19 mouse cellular contexts compared by ENCODE assay signal in the genomic region with DNA sequence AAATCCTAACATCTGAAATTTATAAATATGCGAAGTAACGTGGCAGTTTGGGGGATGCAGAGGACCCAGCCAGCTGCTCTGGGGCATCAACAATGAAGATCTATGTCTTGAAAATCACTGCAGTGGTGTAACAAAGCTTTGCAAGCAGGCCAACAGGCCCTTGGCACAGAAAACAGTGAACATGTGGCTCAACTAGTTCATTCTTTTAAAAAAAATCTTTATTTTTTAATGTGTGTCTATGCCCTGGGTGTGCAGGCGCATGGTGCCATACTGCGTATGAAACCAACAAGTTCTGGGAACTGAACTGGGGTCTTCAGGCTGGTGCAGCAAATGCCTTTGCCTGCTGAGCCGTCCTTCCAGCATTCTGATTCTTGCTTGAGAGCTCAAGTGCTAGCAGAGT.
"Had no signal": no experiment of that assay in that cellular context is flagged by ENCODE, and none has a peak within 500 bp of the region (broad histone marks: within the 10 kb centered on the region; RNA-seq: fewer than 3 reads in every experiment).

No protein-coding gene starts in this region.

- H3K9me3 ChIP-seq: limb, embryonic 12.5 days; limb, embryonic 15.5 days; midbrain, embryonic 12.5 days; midbrain, embryonic 15.5 days; neural tube, embryonic 12.5 days; neural tube, embryonic 15.5 days; stomach, embryonic 15.5 days had no signal

- H3K36me3 ChIP-seq: limb, embryonic 12.5 days; limb, embryonic 15.5 days; midbrain, embryonic 12.5 days; midbrain, embryonic 15.5 days; neural tube, embryonic 12.5 days; neural tube, embryonic 15.5 days; stomach, embryonic 15.5 days had no signal

- ATAC-seq: liver, postnatal 0 days; lung, postnatal 0 days; midbrain, embryonic 15.5 days had no signal

- H3K9ac ChIP-seq: limb, embryonic 12.5 days; limb, embryonic 15.5 days; liver, embryonic 14.5 days; liver, postnatal 0 days; lung, embryonic 14.5 days; midbrain, embryonic 12.5 days; midbrain, embryonic 15.5 days; neural tube, embryonic 12.5 days; neural tube, embryonic 15.5 days; stomach, embryonic 15.5 days had no signal

- H3K27ac ChIP-seq: kidney, postnatal 0 days; limb, embryonic 12.5 days; limb, embryonic 15.5 days; liver, embryonic 14.5 days; macrophage; midbrain, embryonic 12.5 days; midbrain, embryonic 15.5 days; neural tube, embryonic 12.5 days; neural tube, embryonic 15.5 days; stomach, embryonic 15.5 days had no signal

- H3K4me2 ChIP-seq: limb, embryonic 12.5 days; limb, embryonic 15.5 days; liver, embryonic 11.5 days; lung, embryonic 14.5 days; midbrain, embryonic 12.5 days; midbrain, embryonic 15.5 days; neural tube, embryonic 12.5 days; neural tube, embryonic 15.5 days; stomach, embryonic 15.5 days had no signal

- H3K4me3 ChIP-seq: limb, embryonic 12.5 days; limb, embryonic 15.5 days; midbrain, embryonic 12.5 days; midbrain, embryonic 15.5 days; neural tube, embryonic 12.5 days; neural tube, embryonic 15.5 days; stomach, embryonic 15.5 days had no signal

- DNase-seq: kidney, postnatal 25 days; liver, postnatal 0 days; lung, embryonic 14.5 days; right cerebral cortex, adult 18-20 months; right cerebral cortex, postnatal 14 days; right cerebral cortex, postnatal 4 days; thymus, postnatal 25 days had no signal

- H3K27me3 ChIP-seq: limb, embryonic 15.5 days; midbrain, embryonic 15.5 days; neural tube, embryonic 12.5 days; neural tube, embryonic 15.5 days; stomach, embryonic 15.5 days had no signal
